Mouse (Mus musculus) heart, adult 8-10 months (tissue): Measurements from ENCODE around the gene Denr. TPM values are rescaled to one million over a fixed set of nuclear protein-coding genes. Genes with fewer than 3 reads are reported as not detected.

ENCODE experiments used
- DNase-seq: peaks from one replicate; pipeline ENCODE4 v3.0.0; 2022; ENCODE audit warnings: low spot score
- total RNA-seq, 4 experiments: library from RNA; stranded (reverse); gene quantifications; 2 replicates each; pipeline ENCODE4 v1.2.4; 2022

Gene Denr
- 10 to 100 TPM; 45.9 to 52.4 (median 50.6) TPM for total RNA-seq

- peak; percentile 98 for DNase-seq
These were observed at the start of gene Denr for GRCm38 (mm10) chr5:123906976-123907630. TSS of gene Denr (plus strand) at chr5:123907175.

- DNase-seq, result no peak
These were observed 48.2 kb upstream of the Denr start for GRCm38 (mm10) chr5:123858798-123859197.

- DNase-seq, result peak; percentile 21
These were observed 44.3 kb upstream of the Denr start for GRCm38 (mm10) chr5:123862374-123863350.

GRCm38 (mm10) chr5:123863934-123864333, 43.0 kb upstream of the Denr start:
- no peak for DNase-seq

GRCm38 (mm10) chr5:123865365-123865764, 41.6 kb upstream of the Denr start, which contains the start of gene Hcar2:
TSS of gene Hcar2 (minus strand) at chr5:123865499.
- DNase-seq, result no peak

DNA sequence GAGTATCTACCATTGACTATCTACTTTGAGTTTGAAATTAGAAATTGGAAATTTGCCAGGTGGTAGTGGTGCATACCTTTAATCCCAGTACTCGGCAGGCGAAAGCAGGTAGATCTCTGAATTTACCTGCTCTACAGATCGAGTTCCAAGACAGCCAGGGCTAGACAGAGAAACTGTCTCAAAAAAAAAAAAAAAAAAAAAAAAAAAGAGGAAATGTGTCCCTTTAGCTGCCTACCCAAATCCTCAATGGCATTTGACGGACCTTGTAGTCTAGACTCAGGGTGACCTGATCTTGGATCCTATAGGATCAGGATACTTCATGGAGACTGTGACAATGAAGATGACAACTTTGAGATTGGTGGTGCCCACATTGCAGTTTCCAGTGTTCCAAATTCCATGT, 40.5 kb upstream of the Denr start:
- DNase-seq, result no peak

- no peak for DNase-seq
These were observed 37.4 kb upstream of the Denr start for GRCm38 (mm10) chr5:123869615-123870014.

DNA sequence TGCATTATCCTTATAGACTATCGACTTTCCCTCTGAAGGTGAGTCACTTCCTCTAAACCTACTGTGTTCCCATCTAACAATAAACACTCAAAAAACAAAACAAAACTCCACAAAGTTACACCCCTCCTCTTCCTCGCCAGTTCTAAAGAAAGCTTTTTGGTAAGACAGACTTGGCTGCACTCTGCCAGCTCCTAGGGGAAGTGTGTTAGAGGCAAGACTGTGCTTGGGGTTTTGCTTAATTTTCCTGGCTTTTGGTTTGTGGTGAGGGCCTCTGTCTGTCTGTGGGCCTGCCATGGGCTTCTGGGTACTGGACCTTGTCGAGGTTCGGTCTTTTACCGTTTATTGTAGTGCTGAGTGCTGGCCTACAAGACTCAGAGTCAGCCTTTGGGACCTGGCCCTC, 32.8 kb upstream of the Denr start:
- no peak for DNase-seq

- no peak for DNase-seq
These were observed 28.9 kb upstream of the Denr start for GRCm38 (mm10) chr5:123878056-123878455.

DNA sequence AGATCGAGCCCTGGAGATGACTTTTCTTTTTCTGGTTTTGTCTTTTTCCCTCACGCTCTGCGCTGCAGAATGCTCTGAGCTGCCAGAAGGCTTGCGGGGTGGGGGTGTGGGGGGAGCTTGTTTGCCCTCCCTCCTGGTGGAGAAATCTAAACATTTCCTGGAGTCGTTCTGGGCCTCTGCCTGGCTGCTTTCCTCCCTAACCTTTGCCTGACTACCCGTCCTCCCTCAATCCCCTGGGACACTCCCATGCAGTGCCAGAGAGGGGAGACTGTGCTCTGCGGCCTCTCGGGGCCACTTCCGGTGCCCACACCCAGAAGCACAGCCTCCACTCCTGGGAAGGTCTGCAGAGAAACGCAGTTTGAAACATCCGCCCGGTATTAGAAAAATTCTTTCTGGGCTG, 27.0 kb upstream of the Denr start, which contains the start of gene Hcar1:
Hcar1 (minus strand) TSS at position 93 of the 400 bp plus-strand sequence.
- DNase-seq, result no peak

- no peak for DNase-seq
These were observed 26.2 kb upstream of the Denr start for GRCm38 (mm10) chr5:123880778-123881177.

DNA sequence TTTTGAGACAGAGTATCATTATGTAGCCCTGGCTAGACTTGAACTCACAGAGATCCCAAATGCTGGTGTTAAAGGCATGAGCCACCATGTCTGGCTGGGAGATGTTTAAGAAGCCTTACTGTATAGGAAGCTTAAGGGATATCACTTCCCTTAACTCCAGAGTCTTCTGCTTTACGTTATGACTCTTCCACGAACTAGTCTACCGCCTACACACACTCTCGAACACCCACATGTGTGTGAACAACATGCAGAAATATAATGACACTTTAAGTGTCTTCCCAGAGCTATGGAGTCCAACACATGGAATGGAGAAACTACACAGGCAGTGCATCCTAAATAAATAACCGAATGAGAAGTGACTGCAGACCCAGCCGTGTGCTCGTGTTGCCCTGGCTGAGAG, 23.1 kb upstream of the Denr start:
- DNase-seq, result no peak

DNA sequence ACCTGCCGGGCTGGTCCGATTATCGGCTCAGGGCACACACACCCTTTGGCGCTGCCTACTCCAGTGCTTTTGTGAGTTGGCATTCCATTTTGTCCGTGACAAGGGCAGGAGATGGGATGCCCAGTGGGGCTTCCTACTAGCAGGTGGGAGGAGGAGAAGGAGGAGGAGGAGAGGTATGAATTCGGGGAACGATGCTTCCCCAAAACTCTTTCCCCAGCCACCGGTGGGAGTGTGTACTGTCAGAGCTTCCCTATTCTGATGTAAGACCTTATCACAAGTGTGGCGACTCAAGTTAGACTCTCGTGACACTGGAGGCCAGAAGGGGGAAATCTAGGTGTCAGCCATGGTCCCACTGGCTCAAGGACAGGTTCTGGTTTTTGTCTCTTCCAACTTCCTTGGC, 22.6 kb upstream of the Denr start:
- no peak for DNase-seq

GRCm38 (mm10) chr5:123886365-123886764, 20.6 kb upstream of the Denr start:
- DNase-seq, result no peak

DNA sequence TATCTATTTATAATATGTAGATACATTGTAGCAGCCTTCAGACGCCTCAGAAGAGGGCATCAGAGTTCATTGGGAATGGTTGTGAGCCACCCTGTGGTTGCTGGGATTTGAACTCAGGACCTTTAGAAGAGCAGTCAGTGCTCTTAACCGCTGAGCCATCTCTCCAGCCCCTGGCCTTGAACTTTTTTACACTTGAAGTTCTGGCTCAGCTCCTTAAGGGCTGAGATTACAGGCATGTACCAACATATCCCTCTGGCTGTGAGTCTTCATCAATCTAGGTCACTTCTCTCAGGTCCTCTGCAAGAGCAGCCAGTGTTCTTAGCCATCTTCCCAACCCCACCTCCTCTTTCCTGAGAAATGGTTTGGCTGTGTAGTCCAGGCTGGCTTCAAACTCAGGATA, 16.7 kb upstream of the Denr start:
- no peak for DNase-seq

GRCm38 (mm10) chr5:123890987-123891386, 16.0 kb upstream of the Denr start:
- DNase-seq, result no peak

DNA sequence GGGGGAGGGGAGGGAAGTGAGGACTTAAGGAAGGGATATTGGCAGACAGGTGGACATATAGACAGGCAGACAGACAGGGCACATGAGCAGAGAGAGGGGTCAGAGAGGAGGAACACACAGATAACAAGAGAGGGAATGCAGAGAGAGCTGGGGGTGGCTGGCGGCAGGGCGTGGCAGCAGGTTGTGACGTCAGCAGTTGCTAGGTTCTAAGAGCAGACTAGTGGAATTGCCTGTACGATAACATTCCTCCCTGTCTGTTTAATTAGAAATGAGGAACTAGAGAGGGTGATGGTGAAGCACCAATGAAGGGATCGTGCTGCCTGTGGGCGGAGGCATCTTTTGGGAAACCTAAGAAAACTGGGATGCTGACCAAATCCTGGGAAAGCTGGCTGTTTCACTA, 15.3 kb upstream of the Denr start:
- no peak for DNase-seq

DNA sequence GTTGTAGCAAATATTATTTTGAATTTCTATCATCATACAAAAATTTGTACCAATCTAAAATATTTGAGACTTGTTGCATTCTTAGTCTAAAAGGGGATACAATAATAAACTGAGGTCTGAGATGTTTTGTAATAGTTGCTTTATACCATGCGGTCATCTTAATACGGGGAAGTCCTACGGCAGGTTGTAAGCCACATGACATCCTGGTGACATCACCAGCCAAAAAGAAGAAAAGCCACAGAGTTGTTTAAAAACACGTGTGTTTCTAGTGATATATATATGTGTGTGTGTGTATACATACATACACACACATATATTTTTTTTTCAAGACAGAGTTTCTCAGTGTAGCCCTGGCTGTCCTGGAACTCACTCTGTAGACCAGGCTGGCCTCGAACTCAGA, 13.5 kb upstream of the Denr start:
- DNase-seq, result no peak

- DNase-seq, result no peak
These were observed 10.6 kb upstream of the Denr start for GRCm38 (mm10) chr5:123896395-123896794.

GRCm38 (mm10) chr5:123897352-123897751, 9.6 kb upstream of the Denr start:
- no peak for DNase-seq

- no peak for DNase-seq
These were observed 2.8 kb upstream of the Denr start for GRCm38 (mm10) chr5:123904059-123904672.
